Mouse (Mus musculus): ENCODE measurements around the gene Nosip.

Gene Nosip

DNA sequence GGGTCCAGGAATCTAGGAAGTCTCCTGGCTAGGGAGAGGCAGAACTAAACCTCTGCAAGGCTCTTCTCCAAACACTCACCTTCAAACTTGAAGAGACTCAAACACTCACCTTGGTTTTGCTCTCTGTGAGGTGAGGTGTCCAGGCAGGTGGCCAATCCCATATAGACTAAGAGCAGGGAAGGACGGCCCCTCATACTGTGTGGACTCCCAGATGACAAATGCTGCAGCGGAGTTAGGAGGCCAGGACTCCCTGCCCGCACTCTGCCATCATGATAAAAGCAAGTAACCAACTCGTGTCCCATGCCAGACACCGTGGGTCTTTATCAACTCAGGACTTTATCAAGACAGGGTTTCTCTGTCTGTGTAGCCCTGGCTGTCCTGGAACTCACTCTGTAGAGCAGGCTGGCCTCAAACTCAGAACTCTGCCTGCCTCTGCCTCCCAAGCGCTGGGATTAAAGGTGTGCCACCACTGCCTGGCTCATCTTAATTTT lies 1.6 kb upstream of the Nosip start:
- DNase-seq = peak; percentile 91

DNA sequence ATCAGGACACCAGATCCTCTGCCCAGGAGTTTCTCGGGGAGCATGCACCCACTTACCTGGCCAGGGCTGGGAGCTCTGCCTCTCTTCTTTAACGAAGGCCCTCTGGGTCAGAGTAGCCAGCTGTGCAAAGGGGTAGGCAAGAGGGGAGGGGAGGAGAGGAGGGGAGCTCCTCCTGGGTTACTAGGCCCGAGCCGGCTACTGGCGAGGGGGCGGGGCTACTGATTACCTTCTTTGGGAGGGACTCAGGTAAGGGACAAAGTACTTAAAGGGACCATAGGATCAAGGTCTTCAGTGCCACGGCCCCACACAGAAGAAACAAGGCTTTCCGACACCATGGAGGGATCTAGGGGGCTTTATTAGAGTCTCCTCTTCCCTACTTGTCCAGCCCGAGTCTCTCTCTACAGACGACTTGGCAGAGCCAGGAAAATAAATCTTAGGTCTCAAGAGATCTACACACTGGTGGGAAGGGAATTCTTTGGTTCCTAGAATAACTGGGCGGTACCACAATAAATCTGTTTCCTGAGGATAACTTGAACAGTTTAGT lies 625 bp upstream of the Nosip start:
- DNase-seq = peak; percentile 96

DNA sequence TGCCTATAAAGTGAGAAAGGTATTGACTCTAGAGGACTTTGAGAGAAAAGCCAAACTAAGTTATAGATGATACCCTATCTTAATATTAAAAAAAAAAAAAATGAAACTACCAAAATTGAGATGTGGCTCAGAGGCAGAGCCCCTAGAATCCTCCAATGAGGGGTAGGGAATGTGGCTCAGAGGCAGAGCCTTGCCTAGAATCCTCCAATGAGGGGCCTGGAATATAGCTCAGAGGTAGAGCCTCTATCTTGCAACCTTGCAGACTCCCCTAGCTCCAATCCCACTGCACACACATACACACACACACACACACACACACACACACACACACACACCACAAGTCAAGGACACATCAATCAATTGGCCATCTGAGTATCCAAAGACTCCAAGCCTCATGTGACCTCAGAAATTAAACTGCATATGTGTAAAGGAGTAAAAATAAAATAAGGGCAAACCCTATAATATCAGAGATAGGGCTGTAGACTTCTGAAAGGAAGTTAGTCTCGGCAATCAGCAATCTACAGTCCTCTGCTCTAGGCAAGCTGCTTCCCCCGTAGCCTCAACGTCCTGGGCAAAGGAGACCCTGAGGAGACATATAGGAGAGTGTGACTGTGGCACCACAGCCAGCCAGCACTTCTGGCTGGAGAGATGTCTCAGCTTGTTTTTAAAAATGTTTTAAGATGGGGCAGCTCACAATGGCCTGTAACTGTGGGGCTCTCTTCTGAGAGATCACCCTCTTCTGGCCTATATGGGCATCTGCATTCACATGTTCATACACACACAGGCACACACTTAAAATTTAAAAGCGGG lies 5.2 kb downstream of the Nosip start:
- peak; percentile 82 for DNase-seq

DNA sequence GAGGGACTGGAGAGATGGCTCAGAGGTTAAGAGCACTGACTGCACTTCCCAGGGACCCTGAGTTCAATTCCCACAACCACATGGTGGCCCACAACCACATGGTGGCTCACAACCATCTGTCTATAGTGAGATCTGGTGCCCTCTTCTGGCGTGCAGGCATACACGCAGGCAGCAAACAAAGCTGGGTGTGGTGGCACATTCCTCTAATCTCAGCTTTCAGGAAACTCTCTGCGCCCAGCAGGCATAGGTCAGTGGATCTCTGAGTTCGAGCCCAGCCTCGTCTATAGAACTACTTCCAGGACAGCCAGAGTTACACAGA lies 5.7 kb downstream of the Nosip start:
- DNase-seq = peak; percentile 92

DNA sequence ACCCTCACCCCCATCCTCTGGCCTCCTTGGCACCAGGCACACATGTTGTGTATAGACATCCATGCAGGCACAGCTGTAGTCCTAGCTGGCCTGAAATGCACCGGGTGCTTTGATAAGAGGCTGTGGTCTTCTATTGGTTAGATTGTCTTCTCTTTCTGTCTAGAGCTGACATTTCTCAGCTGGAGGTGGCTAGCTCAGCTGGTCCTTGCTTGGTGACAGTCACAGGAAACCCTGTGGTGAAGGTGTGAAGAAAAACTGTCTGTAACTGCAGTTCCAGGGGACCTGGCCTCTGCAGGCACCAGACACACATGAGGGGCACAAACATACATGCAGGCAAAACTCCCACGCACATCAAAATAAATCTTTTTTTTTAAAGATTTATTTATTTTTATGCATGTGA lies 7.4 kb downstream of the Nosip start:
- no peak for DNase-seq

DNA sequence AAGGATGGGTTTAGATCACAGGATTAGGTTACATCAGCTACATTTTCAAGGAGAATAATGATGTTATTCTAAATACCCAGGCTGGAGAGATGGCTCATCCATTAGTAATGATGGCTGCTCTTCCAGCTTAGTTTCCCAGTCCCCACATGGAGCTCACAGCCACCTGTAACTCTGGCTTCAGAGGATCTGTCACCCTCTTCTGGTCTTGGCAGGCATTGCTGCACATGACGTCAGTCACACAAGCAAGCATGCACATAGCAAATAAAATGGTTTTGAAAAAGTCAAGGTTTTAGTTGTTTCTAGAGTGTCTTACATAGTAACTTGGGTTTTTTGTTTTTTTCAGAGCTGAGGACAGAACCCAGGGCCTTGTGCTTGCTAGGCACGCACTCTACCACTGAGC lies 10.0 kb downstream of the Nosip start:
- DNase-seq = no peak

DNA sequence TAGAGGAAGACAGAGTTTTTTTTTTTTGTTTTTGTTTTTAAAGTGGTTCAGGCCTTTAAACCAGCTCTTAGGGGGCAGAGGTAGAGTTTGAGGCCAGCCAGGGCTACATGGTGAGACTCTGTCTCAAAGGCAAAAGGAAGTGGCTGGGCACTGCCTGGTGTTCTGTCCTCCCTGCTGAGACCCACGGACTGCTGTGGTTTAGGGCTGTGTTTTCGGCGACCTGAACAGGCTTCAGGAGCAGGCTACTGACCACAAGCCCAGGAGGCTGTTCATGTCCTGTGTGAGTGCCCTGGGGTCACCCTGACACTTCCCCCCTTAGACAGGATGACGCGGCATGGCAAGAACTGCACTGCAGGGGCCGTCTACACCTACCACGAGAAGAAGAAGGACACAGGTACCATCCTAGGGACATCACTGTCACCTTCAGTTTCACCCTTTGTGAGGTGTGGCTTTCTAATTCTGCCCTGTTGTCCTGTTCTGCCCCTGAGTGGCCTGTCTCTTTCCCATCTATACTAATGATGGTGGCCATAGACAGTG lies 11.0 kb downstream of the Nosip start:
- DNase-seq = peak; percentile 92

DNA sequence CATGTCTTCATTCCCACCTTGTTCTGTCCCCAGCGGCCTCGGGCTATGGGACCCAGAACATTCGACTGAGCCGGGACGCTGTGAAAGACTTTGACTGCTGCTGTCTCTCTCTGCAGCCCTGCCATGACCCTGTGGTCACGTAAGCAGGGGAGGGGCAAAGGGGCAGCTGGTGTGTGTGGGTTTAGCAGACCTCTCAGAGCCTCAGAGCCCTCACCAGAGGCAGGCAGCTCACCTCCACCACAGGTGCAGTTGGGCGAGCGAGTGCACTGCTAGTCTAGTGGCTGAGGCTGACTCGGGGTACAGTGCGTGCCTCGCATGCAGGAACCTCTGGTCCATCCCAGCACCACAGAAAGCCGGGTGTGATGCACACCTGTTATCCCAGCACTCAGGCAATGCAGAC lies 11.7 kb downstream of the Nosip start:
- no peak for DNase-seq

DNA sequence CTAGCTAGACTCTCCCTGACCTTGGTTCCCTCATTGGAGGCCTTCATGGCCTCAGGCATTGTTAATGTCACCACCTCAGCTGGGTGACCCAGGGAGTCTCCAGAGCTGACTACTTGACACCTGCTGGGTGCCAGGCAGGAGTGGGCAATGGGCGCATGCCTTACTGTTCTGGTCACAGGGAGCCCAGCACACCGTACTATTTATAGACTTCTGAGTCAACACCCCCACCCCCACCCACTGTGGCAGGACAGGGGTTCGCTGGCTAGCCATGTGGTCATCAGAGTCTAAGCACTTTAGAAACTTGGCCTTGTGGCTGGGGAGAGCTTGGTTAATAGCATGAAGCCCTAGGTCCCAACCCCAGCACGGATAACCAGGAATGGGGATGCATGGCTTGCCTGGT lies 13.2 kb downstream of the Nosip start:
- peak; percentile 97 for DNase-seq

DNA sequence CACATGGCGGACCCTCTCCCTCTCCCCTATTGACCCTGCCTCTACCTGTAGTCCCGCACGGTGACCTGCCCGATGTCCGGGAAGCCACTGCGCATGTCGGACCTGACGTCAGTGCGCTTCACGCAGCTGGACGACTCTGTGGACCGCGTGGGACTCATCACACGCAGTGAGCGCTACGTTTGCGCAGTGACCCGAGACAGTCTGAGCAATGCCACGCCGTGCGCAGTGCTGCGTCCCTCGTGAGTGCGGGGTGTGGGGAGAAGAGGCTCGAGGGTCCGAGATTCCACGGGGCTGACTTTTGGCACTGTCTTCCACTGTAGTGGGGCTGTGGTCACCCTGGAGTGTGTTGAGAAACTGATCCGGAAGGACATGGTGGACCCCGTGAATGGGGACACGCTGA lies 14.3 kb downstream of the Nosip start:
- peak; percentile 93 for DNase-seq

DNA sequence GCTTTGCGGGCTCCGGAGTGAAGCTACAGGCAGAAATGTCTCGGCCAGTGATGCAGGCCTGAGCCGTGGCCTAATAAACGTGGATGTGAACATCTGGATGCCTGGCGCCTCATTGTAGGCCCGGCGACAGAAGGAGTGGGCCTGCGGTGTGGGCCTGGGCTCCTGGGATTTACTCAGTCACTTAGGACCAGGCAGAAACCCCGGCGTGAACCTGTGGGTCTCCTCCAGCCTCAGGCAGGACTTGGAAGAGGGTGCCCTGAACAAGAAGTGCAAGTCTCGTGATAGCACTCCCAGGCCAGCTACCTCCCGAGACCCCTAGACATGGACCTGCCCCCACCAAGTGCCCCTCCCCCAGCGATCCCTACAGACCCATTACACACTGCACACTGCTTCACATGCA lies 15.1 kb downstream of the Nosip start:
- peak; percentile 91 for DNase-seq

DNA sequence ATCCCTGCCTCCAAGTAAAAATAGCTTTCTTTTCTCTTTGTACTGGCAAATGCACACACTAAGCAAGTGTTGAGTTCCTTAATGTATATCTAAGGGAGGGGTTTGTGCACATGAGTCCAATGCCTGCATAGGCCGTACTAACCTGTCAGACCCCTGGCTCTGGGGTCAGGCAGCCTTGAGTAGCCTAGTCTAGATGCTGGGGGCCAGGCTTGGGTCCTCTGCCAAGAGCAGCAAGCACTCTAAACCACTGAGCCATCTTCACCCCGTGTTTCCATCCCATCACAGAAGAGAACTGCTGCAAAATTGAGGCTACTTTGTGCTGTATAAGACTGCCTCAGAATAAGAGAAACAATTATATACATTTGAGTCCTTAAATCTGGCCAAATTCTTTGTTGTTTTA lies 15.6 kb downstream of the Nosip start:
- peak; percentile 92 for DNase-seq

DNA sequence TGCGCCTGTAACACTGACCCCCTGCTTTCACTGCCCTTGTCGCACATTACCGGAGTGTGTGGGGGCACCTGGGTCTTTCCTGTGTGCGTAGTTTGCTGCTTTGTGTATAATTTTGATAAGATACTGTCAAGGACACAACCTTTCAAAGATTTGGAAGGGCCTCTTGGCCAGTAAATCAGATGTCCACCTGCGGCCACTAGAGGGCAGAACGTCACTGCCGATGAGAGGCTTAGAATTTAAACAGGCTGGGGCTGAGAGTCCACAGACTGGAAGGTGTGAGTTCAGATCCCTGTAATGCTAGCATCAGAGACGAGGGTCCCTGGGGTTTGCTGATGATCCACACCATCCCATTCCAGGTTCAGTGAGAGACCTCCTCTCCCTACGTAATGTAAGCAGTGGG lies 16.3 kb downstream of the Nosip start:
- DNase-seq = peak; percentile 95

DNA sequence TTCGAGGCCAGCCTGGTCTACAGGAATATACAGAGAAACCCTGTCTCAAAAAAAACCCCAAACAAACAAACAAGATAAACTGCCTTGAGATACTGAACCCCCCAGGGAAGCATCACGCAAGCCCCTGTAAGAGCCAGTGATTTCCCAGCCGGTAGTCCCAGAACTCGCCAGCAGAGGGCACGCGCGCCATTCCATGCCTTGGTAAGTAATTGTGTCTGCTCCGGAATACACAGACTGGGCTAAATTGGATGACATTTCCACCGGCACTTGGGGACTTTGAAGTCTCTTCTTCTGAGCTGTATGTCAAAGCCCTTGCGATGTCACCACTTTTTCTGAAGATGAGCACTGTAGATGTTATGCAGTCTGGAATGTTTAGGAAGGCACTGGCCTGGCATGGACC lies 17.6 kb downstream of the Nosip start:
- peak; percentile 98 for DNase-seq

DNA sequence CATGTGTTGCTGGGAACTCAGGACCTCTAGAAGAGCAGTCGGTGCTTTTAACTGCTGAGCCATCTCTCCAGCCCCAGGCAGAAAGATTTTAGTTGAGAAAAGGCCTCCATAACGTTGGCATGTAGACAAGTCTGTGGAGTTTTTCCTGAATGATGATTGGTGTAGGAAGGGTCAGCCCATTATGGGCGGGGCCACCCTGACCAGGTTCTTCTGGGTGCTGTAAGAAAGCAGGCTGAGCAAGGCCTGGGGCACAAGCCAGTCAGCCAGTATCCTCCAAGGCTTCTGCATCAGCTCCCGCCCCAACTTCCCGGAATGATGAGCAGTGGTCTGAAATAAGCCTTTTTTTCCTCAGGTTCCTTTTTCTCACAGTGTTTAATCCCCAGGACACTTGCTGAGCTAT lies 18.8 kb downstream of the Nosip start:
- peak; percentile 96 for DNase-seq

DNA sequence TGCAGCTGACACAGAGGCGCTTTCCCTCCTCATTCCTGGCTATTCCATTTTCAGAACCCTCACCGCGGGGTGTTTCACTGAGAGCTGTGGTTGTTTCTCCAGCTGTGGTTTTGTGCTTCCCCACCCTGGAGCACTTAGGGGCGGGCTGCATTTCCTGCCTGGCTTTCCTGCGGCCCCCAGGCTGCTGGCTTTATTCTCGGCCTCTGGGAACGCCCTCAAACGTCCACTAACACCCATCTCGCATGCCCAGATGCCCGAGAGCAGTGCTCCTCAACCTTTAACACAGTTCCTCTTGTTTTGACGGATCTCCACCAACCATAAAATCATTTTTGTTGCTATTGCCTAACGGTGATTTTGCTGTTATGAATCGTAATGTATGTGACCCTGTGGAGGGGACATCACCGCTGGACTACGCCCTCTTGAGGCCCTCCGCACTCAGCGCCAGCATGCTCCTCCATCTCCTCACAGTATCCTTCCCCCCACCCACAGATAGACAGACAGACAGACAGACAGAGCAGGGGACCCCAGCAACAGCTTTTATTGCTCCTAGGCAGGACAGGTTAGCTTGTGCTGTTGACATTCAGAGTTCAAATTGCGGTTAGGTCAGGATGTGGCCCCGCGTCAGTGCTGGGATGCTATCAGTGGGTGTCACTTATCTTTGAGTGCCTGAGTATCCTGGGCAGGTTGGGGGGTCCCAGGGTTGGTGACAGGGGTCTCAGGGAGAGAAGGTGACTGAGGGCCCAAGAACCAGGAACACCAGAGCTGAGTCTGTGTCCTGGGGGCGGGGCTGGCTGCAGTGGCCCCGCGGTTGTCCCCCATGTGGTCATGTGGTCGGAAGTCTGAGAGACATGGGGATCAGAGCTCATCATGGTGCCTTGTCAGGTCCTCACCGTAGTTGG lies 20.4 kb downstream of the Nosip start:
- peak; percentile 99 for DNase-seq

DNA sequence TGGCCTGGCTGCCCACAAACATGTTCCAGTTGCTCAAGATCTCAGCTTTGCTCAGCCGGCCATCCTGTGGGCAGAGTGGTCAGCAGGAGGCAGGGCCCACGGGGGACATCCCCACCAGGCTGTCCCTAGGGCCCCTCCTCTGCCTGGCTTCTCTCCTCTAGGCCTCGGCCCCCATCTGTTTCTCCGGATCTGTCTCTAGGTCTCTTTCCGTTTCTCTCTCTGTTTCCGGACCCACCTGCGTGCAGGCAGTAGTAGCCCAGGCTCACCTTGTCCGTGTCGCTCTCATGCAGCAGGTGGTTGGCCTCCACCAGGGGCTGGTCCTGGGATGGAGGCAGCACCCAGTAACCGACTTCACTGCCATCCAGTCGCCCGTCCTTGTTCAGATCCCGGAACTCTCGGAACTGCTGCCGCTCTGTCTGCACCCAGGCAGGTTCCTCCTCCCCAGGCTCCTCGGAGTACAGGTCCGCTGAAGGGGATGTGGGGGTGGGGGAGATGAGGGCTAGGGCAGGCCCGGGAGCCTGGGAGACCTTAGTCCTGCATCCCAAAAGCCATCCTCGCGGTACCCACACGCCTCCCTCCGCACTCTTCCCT lies 21.2 kb downstream of the Nosip start:
- DNase-seq = peak; percentile 94

DNA sequence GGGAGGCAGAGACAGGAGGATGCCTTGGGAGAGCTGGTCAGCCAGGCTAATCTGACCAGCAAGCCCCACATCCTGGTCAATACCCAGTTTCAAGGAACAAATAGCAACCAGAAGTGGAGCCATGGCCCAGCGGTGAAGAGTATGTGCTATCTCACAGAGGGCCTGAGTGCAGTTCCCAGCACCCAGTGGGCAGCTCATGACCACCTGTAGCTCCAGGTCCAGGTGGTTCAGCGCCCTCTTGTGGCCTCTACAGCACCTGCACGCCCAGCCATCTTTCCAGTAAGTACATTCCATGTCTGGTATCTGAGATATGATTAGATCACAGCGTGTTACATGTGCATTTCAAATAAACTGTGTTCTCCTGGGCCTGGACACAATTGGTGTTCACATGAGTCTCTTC lies 23.9 kb downstream of the Nosip start:
- DNase-seq = peak; percentile 88

DNA sequence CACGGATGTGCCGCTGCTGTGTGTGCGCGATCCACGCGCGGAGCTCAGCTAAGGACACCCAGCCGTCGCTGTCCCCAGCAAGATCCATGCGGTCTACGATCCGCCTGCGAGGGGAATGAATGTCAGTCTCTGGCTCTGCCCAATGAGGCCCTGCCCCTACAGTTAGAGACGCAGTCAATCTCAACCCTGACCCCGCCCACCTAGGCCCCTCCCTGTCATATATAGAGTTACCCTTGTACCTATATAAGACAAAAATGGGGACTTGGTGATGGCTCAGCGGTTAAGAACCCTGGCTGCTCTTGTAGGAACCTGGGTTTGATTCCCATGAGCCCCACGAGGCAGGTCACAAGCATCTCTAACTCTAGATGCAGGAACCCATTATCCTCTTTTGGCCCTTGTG lies 26.4 kb downstream of the Nosip start:
- peak; percentile 86 for DNase-seq

DNA sequence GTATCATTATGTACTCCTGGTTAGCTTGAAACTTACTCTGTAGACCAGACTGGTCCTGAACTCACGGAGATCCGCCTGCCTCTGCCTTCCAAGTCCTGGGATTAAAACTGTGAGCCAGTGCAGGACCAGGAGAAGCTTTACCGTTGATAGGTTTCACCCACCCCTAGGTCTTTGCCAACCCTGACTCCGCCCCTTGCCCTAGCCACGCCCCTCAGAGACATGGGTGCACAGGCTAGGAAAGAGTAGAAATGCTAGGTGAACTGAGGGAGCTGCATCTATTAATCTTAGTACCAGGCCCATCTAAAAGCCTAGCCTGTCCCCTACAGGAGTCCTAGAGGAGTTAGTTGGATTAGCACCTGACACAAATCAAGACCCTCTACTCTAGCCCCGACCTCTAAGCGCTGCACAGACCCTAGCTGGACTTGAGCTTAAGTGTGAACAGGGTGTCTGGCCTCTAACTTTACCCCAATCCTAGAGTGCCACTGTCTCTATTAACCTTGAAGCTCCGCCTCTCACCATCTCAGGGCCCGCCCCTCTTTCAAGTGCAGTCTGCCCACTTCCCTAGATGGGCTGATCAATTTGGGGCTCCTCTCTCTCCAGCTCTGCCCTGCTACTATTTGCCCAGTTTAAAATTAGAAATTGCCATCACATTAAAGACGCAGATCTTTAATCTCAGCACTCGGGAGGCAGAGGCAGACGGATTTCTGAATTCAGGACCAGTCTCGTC lies 28.2 kb downstream of the Nosip start:
- peak; percentile 94 for DNase-seq

DNA sequence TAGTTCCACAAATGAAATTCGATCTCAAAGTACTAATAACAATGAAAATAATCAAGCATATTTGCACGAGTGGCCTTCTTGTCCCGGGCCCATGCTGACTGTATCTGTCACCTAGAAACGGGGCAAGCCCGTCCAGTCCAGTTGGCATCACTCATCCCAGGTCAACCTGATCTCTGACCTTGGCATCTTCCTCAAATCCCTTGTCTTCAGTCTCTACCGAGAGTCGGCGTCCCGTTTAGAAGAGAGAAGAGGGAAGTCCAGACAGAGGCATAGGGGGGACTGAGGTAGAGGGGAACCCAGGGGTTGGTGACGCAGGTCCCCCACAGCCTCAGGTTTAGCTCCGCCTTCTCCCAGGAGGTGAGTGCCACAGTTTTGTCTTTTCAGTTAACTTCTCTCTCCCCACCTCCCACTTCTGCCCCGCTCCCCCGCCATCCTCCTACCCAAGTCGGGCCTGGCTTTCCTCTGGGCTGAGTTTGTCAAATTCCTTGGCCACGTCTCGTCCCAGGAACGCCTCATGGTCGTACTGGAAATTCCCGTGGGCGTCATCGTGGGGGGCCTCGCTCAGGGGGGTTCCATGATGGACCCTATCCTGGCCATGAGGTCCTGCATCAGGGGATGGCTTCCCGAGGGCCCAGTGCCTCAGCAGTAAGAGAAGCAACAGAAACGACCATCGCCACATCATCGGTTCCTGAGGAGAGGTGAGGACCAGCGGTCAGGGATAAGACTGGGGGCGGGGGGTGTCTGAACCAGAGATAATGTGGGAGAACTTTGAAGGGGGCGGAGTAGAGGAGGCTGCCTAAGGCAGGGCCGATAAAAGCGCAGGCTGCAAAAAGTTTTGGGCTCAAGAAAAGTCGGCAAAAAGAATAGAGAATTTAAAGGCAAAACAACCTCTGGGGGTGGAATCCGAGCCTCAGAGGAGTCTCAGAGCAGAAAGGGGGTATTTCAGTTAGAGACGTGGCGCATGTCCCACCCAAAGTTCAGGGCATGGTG lies 29.1 kb downstream of the Nosip start:
- peak; percentile 94 for DNase-seq
